Mouse (Mus musculus) c-Kit-positive CD71-positive TER-119-positive erythroid progenitor cells, embryonic 14.5 days (primary cell): ENCODE measurements at regions not wholly inside any gene's neighbourhood (a gene's known extent, or its start where the extent isn't known, plus 50 kb on each side); places are given as distances from the start of the nearest gene placed in this dataset.

Experiments
- DNase-seq: peaks from one replicate; pipeline ENCODE4 v3.0.0-alpha.2; 2013; ENCODE audit warnings: low spot score

DNA sequence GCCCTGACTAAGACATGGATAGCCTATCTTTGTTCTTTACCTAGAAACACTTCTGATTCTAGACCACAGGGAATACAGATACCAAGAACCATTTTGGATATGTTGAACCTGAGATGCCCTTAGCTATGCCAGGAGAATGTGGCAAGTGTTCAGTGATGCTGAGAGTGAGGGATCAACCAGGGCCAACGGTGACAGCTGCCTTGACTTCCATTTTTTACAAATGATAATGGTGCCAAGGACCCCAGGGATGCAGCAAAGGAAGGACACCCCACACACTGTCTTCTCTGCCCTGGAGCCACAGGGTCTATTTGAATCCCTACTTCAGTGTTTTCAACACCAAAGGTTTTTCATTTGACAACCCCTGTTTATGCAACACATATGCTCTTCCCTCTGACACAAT lies 174.4 kb downstream of the Gsdmc2 start:
- DNase-seq, result no peak

DNA sequence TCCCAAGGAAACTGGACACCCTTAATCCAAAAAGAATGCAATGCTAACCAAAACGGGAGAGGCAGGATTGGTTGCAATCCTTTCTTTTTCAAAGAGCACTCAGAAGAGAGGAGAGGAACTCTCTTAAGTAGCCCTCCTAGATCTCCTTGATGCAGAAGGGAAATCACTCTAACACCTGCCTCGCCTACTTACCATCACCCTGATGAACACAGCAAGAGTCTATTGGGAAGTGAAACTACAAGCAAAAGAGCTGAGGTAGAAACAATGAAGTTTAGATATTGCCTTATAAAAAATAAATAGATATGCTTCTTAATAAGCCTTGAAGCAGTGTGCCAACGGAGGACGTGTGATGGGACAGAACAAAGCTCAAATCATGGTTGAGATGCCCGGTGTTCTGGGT lies 177.4 kb downstream of the Gsdmc2 start:
- no peak for DNase-seq

DNA sequence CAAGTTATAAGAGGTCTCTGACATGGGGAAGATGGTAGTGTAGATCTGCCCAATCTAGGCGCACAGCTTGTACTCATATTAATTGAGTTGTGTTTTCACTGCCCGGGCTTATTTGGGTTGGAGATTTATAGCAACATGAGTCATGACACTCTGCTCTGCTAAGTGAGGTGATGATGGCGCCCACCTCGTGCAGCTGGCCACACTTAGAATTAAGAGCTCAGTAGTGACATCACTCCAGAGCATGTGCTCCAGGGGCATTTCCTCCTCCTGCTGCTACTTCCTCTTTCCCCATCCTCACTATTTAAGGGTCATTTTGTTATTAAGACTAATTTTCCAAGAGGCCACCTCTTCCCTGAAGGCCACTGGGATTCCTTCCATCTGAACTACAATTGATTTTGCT lies 179.5 kb downstream of the Gsdmc2 start:
- no peak for DNase-seq

DNA sequence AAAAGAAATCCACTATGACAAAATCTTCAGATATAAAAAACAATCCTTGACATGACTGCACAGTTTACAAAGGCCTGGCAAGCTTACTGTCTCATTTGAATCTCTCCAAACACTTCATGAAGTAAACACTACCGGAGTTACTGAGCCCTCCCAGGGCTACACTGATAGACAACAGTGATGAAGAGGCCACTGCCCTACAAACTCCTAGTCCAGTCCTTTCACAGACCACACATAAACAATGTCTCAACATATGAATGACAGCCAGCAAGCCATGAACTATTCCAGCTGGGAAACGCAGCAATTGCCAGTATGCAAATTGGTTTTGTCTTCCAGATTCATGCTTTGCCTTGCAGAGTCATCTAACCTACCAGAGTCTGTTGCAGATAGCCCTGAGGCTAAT lies 180.1 kb downstream of the Gsdmc2 start:
- DNase-seq, result no peak

DNA sequence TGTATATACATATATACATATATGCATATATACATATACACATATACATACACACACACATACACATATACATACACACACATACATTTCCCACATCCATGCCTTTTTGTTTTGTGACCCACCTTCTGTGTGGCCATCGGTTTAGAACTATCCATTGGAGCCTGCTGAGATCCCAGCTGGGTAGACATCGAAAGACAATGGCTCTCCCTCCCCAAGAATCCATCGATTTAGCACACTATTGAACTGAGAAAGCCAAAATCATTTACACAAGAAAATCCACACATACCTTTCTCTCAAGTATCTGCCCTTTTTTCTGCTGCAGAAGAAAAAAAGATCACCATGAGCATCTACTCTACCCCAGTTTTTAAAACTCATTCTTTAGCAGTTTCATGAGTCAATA lies 182.8 kb downstream of the Gsdmc2 start:
- no peak for DNase-seq

DNA sequence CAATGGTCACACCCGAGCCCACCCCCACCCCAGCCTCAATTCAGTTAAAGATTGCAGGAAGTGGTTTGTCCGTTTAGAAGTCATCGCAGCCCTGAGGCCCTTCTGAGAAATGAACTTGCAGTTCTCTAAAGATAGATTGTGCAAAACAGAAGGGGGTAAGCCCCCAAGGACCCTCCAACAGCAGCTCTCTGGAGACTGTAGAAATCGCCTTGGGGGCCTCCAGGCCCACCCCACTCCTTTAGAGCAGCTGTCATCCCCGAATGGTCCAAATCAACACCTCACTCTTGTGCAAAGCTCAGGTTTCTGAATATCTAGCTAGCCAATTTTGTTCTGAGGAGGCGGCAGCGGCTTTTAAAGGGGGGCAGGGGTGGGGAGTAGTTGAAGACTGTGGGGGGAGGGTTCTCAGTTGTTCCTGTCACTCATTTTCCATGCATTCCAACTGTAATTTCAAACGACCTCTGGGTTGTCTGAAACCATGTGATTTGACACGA lies 186.9 kb downstream of the Gsdmc2 start:
- no peak for DNase-seq

DNA sequence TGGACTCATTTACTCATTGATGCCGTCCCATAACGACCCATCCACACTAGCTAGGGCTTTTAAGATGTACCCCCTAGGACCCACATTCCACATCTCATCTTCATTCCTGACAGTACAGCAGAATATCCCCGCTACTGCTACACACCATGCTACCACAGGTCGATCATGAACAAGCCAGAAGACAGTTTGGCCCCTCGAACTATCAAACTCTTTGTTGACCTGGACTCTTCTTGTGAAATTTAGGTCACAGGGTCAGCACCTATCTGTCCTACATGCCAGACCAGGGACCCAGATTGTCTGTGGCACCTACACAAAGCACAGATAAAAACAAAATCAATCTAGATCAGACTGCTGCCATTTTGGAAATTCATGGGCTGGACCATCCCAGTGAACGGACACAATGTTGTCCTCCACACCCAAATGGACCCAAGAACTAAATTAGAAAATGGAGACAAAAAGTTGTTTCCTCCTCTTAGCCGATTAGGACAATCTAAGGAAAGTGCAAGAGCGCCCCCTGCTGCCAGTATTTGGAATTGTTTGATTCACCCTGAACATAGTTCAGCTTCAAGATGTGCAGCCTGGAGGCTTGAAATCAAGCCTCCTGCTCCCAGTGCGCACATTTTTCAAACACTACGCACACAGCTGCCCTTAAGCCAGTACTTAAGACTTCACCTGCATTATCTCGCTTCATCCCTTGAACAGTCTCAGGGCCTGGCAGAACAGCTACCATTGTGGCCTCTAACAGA lies 192.6 kb downstream of the Gsdmc2 start:
- DNase-seq, result peak; percentile 64

DNA sequence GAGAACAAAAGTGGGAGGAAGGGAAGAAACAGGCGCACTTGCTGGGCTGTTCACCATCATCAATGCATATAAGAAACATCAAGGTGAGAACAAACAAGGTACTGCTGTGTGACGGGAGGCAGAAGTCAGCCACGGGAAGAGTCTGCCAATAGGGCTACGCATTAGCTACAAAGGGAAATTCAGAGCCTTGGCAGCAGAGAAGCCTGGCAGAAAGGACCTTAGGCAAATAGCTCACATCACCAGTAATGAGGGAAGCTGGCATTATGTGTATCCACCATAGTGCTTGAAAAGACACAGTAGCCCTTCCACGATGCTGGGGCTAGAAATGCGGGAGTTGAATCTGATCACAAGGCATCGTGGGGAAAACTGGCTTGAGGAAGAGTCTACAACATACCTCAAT lies 193.9 kb downstream of the Gsdmc2 start:
- no peak for DNase-seq

DNA sequence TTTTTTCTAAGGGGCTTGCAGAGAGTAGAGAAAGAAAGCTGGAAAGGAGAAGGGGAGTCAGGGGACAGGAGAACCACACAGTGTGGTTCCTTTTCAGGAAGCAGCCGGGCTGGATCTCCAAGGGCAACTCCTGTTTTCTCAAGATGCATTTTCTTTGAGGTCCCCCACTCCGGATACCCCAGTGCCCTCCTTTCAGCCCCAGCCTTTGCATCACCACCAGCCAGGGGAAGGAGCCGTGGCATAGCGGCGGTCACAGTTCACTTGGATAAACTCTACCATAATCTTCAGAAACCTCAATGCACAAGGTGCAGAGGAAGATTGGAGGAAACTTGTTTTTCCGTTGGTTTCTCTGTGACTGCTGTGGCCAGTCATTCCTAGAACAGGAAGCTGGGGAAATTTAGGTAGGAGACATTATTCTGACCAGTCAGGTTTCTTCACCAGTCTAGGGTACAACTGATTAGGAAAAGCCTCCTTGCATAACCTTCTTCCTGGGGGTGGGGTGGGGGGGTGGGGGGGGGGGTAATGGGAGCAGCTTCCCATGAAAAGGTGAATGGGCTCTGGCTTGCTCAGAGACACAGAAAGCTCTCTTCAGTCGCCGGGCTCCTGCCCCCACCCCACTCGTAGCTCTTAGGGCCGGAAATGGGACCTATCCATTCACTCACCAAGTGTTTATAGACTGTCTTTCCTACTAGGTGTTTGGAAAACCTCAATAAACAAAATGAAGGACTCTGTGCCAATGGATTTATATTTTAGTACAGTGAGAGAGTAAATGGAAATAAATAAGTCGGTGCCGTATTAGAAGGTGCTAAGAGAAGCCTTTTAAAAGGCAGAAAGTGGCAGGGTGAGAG lies 196.6 kb downstream of the Gsdmc2 start:
- DNase-seq, result no peak

DNA sequence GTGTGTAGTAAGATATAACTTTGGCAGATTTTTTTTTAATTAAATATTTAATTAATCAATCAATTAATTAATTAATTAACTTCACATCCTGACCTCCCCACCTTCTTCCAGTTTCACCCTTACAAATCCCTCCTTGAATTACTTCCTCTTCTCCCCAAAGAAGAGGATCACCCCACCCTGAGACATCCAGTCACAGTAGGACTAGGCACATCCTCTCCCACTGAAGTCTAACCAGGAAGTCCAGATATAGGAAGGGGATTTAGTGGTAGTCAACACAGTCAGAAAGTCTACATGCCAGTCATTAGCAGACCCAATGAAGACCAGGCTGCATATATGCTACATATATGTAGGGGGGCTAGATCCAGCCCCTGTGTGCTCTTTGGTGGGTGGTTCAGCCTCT lies 220.2 kb downstream of the Gsdmc2 start:
- DNase-seq, result no peak

DNA sequence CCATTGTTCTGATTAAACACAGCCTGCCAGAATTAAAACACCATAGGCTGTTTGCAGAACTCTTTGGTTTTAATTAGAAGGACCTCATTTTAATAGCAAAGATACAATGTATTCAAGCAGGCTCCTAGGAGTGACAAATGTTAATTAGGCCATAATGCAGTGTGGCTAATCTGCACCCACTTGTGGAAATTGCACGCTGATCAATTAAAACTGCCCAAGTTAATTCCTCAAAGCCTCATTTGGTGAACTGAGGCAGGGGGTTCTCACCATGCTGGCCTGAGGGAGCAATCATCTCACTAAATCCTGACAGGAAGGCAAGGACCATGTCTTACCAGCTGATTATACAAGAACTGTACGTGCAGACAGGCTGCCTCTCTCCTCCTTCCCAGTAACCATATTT lies 220.7 kb downstream of the Gsdmc2 start:
- DNase-seq, result no peak

DNA sequence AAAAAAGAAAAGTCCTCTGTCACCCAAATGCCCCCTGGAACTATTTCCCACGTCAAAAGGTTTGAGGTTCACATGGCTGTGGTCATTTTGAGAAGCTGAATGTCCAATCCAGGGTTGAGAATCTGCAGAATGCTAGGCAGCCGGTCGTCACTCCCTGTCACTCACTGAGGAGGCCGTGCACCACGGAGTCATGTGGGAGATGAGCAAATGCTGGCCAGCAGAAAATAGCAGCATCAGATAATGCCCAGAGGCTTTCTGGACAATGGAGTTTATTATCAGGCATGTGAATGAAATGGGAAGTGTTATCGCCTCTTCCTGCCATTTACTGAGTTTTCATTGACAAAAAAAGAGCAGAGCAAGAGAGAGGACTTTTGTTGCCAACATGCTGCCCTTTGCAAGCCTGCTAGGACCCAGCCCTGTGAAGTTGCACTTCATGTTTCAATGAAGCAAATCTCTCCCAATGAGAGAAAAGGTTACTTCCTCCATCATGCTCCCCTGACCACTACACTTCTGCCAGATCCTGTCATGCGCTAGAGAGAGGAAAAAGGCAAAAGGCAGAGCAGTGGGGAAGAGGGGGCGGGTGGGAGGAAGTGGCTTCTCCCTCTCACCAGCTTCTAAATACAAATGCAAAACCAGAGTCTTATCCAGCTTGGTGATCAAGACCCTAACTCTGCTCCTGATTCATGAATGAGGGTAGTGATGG lies 228.3 kb downstream of the Gsdmc2 start:
- no peak for DNase-seq

DNA sequence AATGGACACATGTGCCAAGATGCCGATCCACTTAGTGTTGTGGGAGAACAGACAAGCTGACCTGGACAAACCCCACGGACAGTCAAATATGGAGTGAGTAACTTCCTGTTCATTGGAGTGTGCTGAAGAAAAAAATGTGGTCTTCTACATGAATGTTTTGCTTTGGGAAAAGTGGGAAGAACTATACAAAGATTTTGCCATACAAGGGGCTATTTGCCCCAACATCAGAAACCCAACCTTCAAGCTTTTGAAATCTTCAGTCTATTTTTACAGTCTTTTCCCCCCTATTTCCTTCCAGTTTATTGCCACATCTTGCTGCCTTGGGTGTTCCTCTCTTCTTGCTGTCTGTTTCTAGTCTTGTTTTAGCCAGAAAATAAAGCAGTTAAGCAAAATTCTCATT lies 230.8 kb downstream of the Gsdmc2 start:
- DNase-seq, result no peak

DNA sequence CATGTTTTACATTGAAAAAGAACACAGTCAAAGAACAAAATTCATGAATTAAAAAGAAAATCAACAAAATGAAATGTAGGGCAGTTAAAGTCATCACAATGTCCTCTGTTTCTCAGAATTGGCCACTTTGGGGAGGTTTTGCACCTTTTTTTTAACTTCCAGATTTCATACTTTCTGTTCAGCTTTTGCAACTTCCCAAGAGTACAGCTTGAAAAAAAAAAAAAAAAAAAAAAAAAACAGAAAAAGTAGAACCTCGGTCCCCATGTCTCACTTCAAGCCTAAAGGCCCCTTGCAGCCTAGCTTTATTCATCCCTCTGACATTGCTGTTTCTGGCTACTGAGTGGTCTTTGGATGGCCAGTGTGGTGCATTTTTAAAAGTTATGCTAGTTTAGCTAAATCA lies 231.9 kb downstream of the Gsdmc2 start:
- no peak for DNase-seq

DNA sequence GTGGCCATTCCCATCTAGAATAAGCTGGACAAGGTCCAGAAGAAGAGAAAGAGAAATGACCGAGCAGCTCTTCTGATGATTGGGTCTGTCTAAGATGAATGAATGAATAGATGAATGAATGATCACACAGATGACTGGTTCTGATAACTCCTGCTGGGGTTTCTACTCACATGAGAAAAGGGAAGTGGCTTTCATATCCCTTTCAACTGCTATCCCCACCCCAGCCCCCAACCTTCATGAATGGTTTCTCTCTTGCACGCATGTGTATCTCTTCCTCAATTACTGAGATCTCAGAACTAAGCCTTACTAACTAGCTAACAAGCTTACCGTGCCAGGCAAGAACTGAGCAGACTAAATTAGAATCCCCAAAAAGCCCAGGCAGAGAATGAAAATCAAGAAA lies 233.8 kb downstream of the Gsdmc2 start:
- DNase-seq, result no peak

DNA sequence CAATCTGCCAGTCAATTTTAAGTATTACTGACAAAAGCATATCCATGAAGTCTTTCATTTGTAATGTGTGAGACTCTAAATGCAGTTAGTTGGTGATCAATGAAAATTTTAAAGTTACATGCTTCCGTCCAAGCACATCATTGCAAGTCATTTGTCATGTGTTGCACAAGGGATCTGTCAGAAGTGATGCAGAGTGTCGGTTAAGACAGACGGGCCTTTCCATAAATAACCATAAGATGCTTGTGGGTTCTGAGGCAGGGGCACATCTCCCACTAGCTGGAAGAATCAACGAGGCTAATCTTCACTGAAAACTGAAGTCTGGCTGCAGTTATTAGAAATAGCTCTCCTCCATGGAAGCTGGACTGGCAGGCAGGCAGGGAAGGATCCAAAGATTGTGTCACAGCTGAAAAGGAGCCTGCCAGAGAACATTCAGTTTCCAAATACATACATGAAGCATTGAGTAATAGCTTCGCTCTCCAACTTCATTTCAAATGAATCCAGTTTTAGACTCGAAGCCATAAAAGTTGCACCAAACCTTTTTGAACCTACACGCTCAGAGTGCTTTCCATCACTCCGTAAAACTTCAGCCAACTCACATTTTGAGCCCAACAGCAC lies 241.8 kb downstream of the Gsdmc2 start:
- DNase-seq, result no peak

DNA sequence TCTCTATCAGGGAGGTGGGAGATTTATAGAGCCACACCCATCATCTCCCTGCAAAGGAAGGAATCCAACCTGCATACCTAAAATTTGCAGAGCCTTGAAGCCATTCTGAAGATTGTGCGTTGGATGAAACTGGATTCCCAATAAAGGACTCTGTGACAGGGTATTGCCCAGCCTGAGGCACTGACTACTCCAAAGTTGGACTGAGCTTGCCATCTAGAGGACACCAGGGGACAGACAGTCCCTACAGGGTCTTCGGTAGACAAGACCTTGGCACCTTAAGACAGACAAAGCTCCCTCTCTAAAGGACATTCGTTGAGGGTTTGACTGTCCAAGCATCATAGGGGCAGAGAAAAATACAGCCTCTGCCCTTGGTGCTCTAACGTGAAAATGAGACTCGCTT lies 243.4 kb downstream of the Gsdmc2 start:
- DNase-seq, result no peak

DNA sequence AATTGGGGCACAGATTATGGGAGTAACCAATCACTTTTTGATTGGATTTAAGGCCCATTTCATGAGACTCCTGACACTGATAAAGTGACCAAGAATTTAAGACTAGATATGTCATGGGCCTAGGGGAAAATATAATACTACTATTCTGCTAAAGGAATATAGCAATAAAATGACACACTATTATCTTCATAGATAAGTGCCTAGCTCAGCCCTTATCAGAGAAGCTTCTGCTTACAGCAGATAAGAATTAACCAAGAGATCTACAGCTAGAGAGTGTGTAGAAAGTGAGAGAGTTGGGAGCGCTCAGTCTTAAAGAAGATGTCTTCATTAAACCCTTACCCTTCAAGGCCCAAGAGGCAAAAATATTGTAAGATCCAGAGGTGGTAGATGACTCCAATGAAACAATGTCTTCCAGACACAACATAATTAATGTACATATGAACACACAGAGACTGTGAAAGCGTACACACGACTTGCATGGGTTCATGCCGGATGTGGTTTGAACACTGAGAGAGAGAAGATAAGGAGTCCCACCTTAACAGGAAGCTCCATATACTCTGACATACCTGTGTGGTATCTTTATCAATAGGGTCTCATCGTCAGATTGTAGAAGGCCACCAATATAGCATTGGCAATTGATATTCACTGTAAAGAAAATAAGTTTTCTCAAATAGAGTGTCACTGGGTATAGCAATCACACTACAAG lies 252.1 kb downstream of the Gsdmc2 start:
- no peak for DNase-seq

DNA sequence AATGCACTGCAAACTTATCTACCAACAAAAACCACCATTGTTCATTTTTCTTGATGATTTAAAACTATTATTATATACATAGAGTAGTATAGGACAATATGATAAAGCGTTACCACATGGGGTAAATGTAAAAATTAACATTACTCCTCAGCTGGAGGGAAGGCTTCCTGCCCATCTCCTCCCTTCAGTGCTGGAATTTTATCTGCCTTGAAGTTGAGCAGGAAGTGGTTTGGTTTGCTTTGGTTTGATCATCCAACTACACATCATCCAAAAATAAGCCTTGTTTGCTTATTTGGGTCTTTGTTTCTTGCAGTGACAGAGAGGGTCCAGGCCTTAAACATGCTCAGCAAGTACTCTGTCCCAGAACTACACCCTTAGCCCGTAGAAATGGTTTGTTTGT lies 285.7 kb downstream of the Gsdmc2 start:
- no peak for DNase-seq

DNA sequence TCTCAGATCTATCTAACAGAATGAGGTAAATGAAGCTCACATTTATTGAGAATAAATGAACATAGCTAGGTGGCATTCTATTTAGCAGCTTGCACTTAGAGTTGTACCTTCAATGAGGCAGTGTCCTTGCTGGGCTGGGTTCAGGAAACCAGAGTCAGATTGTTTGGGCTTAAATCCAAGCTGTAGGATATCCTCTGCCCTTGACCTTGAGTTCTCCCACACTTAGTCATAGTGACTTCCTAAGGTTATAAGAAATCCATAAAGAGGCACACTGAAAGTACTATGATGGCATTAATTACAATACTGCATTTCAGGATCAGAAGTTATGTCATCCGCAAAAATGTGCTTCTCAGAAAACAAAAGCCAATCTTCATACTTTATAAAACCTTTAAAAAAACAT lies 286.3 kb downstream of the Gsdmc2 start:
- DNase-seq, result no peak

DNA sequence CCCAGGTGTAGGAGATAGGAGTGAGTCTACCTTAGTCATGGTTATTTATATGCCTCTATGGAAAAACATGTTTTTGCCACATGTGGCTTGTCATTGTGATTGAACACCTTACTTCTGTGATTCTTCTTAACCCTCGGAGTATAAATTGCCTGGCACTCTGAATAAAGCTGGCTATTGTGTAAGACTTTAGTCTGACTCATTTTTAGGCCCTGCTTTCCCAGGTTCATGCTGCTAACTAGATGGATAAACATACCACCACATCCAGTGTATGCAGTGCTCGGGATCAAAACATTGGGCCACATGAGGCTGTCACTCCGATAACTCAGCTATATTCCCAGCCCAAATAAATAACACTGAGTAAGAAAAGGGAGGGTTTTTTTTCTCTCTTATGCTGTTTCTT lies 287.2 kb downstream of the Gsdmc2 start:
- no peak for DNase-seq

DNA sequence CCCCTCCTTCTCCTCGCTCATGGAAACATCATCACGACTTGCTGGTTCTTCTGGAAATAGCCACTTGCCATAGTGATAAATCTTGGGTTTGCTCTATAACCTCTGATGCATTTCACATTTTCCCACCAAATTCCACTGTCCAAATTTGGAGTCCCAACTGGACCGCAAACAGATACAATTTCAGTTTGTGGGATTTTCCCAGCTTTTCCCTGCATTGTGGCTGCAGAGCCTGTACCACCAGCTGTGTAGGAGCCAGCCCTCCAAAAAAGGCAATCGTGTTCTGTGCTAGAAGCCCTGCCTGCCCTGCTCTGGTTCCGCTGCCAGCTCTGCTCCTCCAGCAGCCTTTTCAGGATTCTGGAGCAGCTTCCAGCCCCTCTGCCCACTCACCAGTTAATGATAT lies 291.4 kb downstream of the Gsdmc2 start:
- no peak for DNase-seq
